Mouse (Mus musculus): Measurements from ENCODE around the gene Gm3336.

GRCm38 (mm10) chr8:70726721-70727120 is 8.4 kb downstream of the Gm3336 start:
- TF ChIP-seq E2F4 (IDR thresholded peaks at IDR 0.05; ENCODE audit: insufficient read depth), result no peak
- TF ChIP-seq POLR2A (IDR thresholded peaks at IDR 0.05; ENCODE audit: insufficient read length, low read depth), result no peak
- TF ChIP-seq MYOG (IDR thresholded peaks at IDR 0.05; ENCODE audit: control insufficient read depth in 1 of 3, insufficient read depth in 1 of 3, insufficient read length in 2 of 3, low read depth in 2 of 3), result no peak
- TF ChIP-seq MAX (IDR thresholded peaks at IDR 0.05; ENCODE audit: low read depth), result no peak
- TF ChIP-seq TCF12 (IDR thresholded peaks at IDR 0.05; ENCODE audit: insufficient read depth, poor library complexity, severe bottlenecking), result no peak
- no peak for TF ChIP-seq POLR2AphosphoS2 (IDR thresholded peaks at IDR 0.05; ENCODE audit: insufficient read length, low read depth)
- TF ChIP-seq CEBPB (IDR thresholded peaks at IDR 0.05; ENCODE audit: insufficient read depth, poor library complexity, severe bottlenecking), result no peak
- TF ChIP-seq REST (IDR thresholded peaks at IDR 0.05; ENCODE audit: insufficient read depth, insufficient read length), result no peak
- TF ChIP-seq USF1 (IDR thresholded peaks at IDR 0.05; ENCODE audit: low read depth), result no peak
